Mouse (Mus musculus) MEL (cell line): ENCODE measurements around the gene Olfr555. TPM values are rescaled to one million over a fixed set of nuclear protein-coding genes. Genes with fewer than 3 reads are reported as not detected.
"Not testable (repeated sequence)": the region's sequence is repeated elsewhere in the genome, so short reads cannot be mapped to it uniquely, and the experiment has no call there.

Experiments used
- DNase-seq: peaks from one replicate; pipeline ENCODE4 v3.0.0; 2011; ENCODE audit warnings: low read depth, low spot score
- H3K27ac ChIP-seq: 2 replicates; pipeline ENCODE4 v1.5.1; 2012; ENCODE audit warnings: low read depth, mild to moderate bottlenecking, control low read depth, low read length, moderate library complexity; ENCODE audit not compliant: control insufficient read depth
- H3K27me3 ChIP-seq, 2 experiments: fragments of 150-350 bp in 1 of 2; sonication (generic) in 1 of 2; 2 replicates each; pipeline ENCODE4 v1.6.1; 2012; ENCODE audit warnings: low read length in 2 of 2, mild to moderate bottlenecking in 2 of 2, improper control_type of control experiment in 1 of 2, moderate library complexity in 1 of 2; ENCODE audit not compliant: insufficient read depth in 2 of 2, control insufficient read depth in 1 of 2
- H3K36me3 ChIP-seq, 2 experiments: 2 replicates each; pipeline ENCODE4 v1.6.1; 2012 to 2014; ENCODE audit warnings: low read length in 2 of 2, improper control_type of control experiment in 1 of 2, inconsistent platforms in 1 of 2, mild to moderate bottlenecking in 1 of 2; ENCODE audit not compliant: insufficient read depth in 2 of 2, control insufficient read depth in 1 of 2
- H3K4me1 ChIP-seq, 2 experiments: fragments of 150-350 bp in 1 of 2; sonication (generic) in 1 of 2; 2 replicates each; pipeline ENCODE4 v1.6.1; 2012; ENCODE audit warnings: low read length in 2 of 2, improper control_type of control experiment in 1 of 2, mild to moderate bottlenecking in 1 of 2; ENCODE audit not compliant: insufficient read depth in 2 of 2, control insufficient read depth in 1 of 2
- H3K4me3 ChIP-seq, 2 experiments: fragments of 150-350 bp in 1 of 2; sonication (generic) in 1 of 2; 2 replicates each; pipeline ENCODE4 v1.5.1; 2012; ENCODE audit warnings: low read depth in 2 of 2, low read length in 2 of 2, mild to moderate bottlenecking in 2 of 2, moderate library complexity in 2 of 2, control low read depth in 1 of 2, improper control_type of control experiment in 1 of 2; ENCODE audit not compliant: control insufficient read depth in 1 of 2, insufficient read depth in 1 of 2
- H3K79me2 ChIP-seq: 2 replicates; pipeline ENCODE4 v1.6.1; 2012; ENCODE audit warnings: mild to moderate bottlenecking, low read length, moderate library complexity; ENCODE audit not compliant: control insufficient read depth, poor library complexity, insufficient read depth
- H3K9ac ChIP-seq: 2 replicates; pipeline ENCODE4 v1.6.1; 2012; ENCODE audit warnings: low read depth, mild to moderate bottlenecking, control low read depth, low read length, moderate library complexity; ENCODE audit not compliant: control insufficient read depth, poor library complexity, severe bottlenecking
- H3K9me3 ChIP-seq: fragments of 150-350 bp; sonication (generic); replicated peaks from 2 replicates; pipeline ENCODE4 v1.6.1; 2012; ENCODE audit warnings: mild to moderate bottlenecking, low read length, improper control_type of control experiment, moderate library complexity; ENCODE audit not compliant: insufficient read depth
- CHD2 ChIP-seq: IDR thresholded peaks from 2 replicates; pipeline ENCODE4 v1.6.1; 2011; ENCODE audit warnings: low read length, improper control_type of control experiment
- CTCF ChIP-seq, 3 experiments: IDR thresholded peaks in 2 of 3; conservative IDR thresholded peaks in 1 of 3; 2 replicates each; pipeline ENCODE4 v1.5.1; 2011 to 2012; ENCODE audit warnings: low read length in 3 of 3, low read depth in 2 of 3, mild to moderate bottlenecking in 2 of 3, improper control_type of control experiment in 1 of 3, inconsistent platforms in 1 of 3, mixed read lengths in 1 of 3, moderate library complexity in 1 of 3; ENCODE audit not compliant: control insufficient read depth in 1 of 3, insufficient read depth in 1 of 3, poor library complexity in 1 of 3, severe bottlenecking in 1 of 3
- E2F4 ChIP-seq: IDR thresholded peaks from 2 replicates; pipeline ENCODE4 v1.6.1; 2011; ENCODE audit warnings: low read depth, low read length, improper control_type of control experiment, borderline replicate concordance
- ETS1 ChIP-seq: IDR thresholded peaks from 2 replicates; pipeline ENCODE4 v1.6.1; 2012; ENCODE audit warnings: low read depth, mild to moderate bottlenecking, inconsistent platforms, low read length, improper control_type of control experiment, moderate library complexity
- GABPA ChIP-seq: IDR thresholded peaks from 2 replicates; pipeline ENCODE4 v1.6.1; 2012; ENCODE audit warnings: low read depth, mild to moderate bottlenecking, inconsistent platforms, low read length, improper control_type of control experiment, moderate library complexity
- HCFC1 ChIP-seq: IDR thresholded peaks from 2 replicates; pipeline ENCODE4 v1.6.1; 2012; ENCODE audit warnings: low read depth, mild to moderate bottlenecking, inconsistent platforms, low read length, improper control_type of control experiment, moderate library complexity
- MAX ChIP-seq: IDR thresholded peaks from 2 replicates; pipeline ENCODE4 v1.6.1; 2011; ENCODE audit warnings: low read length, improper control_type of control experiment
- MXI1 ChIP-seq: IDR thresholded peaks from 2 replicates; pipeline ENCODE4 v1.6.1; 2011; ENCODE audit warnings: mild to moderate bottlenecking, low read depth, low read length, improper control_type of control experiment
- MYB ChIP-seq: IDR thresholded peaks from 2 replicates; pipeline ENCODE4 v1.6.1; 2011; ENCODE audit warnings: mild to moderate bottlenecking, low read depth, low read length, improper control_type of control experiment
- POLR2A ChIP-seq, 2 experiments: IDR thresholded peaks; 2 replicates each; pipeline ENCODE4 v1.6.1; 2011 to 2012; ENCODE audit warnings: low read length in 2 of 2, mild to moderate bottlenecking in 2 of 2, control low read depth in 1 of 2, improper control_type of control experiment in 1 of 2, low read depth in 1 of 2, moderate library complexity in 1 of 2; ENCODE audit not compliant: control insufficient read depth in 1 of 2, insufficient read depth in 1 of 2, poor library complexity in 1 of 2
- POLR2AphosphoS2 ChIP-seq: IDR thresholded peaks from 2 replicates; pipeline ENCODE4 v1.6.1; 2011; ENCODE audit warnings: low read length, improper control_type of control experiment
- POLR2AphosphoS5 ChIP-seq: IDR thresholded peaks from 2 replicates; pipeline ENCODE4 v1.6.1; 2012; ENCODE audit warnings: low read depth, borderline replicate concordance, mild to moderate bottlenecking, inconsistent platforms, low read length, moderate library complexity, mixed read lengths
- RAD21 ChIP-seq: IDR thresholded peaks from 2 replicates; pipeline ENCODE4 v1.6.1; 2011; ENCODE audit warnings: mild to moderate bottlenecking, low read depth, low read length, improper control_type of control experiment
- RCOR1 ChIP-seq: IDR thresholded peaks from 2 replicates; pipeline ENCODE4 v1.6.1; 2012; ENCODE audit warnings: low read depth, mild to moderate bottlenecking, inconsistent platforms, low read length, improper control_type of control experiment
- SIN3A ChIP-seq: IDR thresholded peaks from 2 replicates; pipeline ENCODE4 v1.6.1; 2012; ENCODE audit warnings: low read length, improper control_type of control experiment, inconsistent platforms
- SMC3 ChIP-seq: IDR thresholded peaks from 2 replicates; pipeline ENCODE4 v1.6.1; 2011; ENCODE audit warnings: low read depth, low read length, improper control_type of control experiment
- UBTF ChIP-seq: IDR thresholded peaks from 2 replicates; pipeline ENCODE4 v1.6.1; 2012; ENCODE audit warnings: low read depth, mild to moderate bottlenecking, inconsistent platforms, low read length, improper control_type of control experiment, moderate library complexity, borderline replicate concordance; ENCODE audit not compliant: insufficient read depth
- ZKSCAN1 ChIP-seq: IDR thresholded peaks from 2 replicates; pipeline ENCODE4 v1.6.1; 2012; ENCODE audit warnings: low read depth, mild to moderate bottlenecking, inconsistent platforms, low read length, improper control_type of control experiment, moderate library complexity
- ZMIZ1 ChIP-seq: IDR thresholded peaks from 2 replicates; pipeline ENCODE4 v1.6.1; 2012; ENCODE audit warnings: low read depth, mild to moderate bottlenecking, inconsistent platforms, low read length, improper control_type of control experiment, moderate library complexity
- ZNF384 ChIP-seq: IDR thresholded peaks from 2 replicates; pipeline ENCODE4 v1.6.1; 2012; ENCODE audit warnings: low read depth, mild to moderate bottlenecking, inconsistent platforms, low read length, improper control_type of control experiment
- polyA plus RNA-seq, 2 experiments: library from polyadenylated mRNA; stranded (reverse) in 1 of 2; unstranded in 1 of 2; fragments of >175 nt in 1 of 2; fragments of >200 nt in 1 of 2; gene quantifications; 2 replicates each; pipeline versions ENCODE4 v1.2.1 to v1.2.4; 2012; ENCODE audit warnings: low replicate concordance in 2 of 2, low read depth in 1 of 2; ENCODE audit not compliant: insufficient read length in 2 of 2, insufficient read depth in 1 of 2, missing spikeins in 1 of 2
- total RNA-seq: library from RNA; depleted of rRNA; stranded (reverse); fragments of 300-350 nt; gene quantifications from 2 replicates; pipeline ENCODE4 v1.2.3, GENCODE M21; 2012

Gene Olfr555
- total and polyA plus RNA-seq, 3 experiments, result not detected

GRCm38 (mm10) chr7:102636665-102637064 is 22.0 kb upstream of the Olfr555 start:
- peak; percentile 59 for DNase-seq
- H3K79me2 ChIP-seq, result no peaks in the 10 kb centered on the region
- H3K9ac ChIP-seq, result no peak overlapping the region
- H3K4me1 ChIP-seq, result no peaks in the 10 kb centered on the region
- H3K4me3 ChIP-seq, result no peak overlapping the region
- TF ChIP-seq SMC3 (peak; percentile 60), RAD21 (peak; percentile 23), ETS1 (no peak), ZKSCAN1 (no peak), ZMIZ1 (no peak), CTCF (IDR thresholded peaks at IDR 0.05 in 2 of 3, conservative IDR thresholded peaks at IDR 0.05 in 1 of 3; ENCODE audit: control insufficient read depth in 1 of 3, insufficient read depth in 1 of 3, low read depth in 2 of 3, low read length in 3 of 3, poor library complexity in 1 of 3, severe bottlenecking in 1 of 3) (peak in 2 of 3 experiments; percentile 38 to 58; a peak in 3 of 6 replicates)
- H3K27me3 ChIP-seq, result no peaks in the 10 kb centered on the region; a peak in 1 of 4 replicates
- no peak overlapping the region for H3K27ac ChIP-seq
- no peaks in the 10 kb centered on the region for H3K9me3 ChIP-seq
- H3K36me3 ChIP-seq, result no peaks in the 10 kb centered on the region

GRCm38 (mm10) chr7:102638132-102638531 is 20.5 kb upstream of the Olfr555 start, which contains the start of gene Olfr554:
Gene Olfr554, plus strand, starts transcription at chr7:102638432.
- no peaks in the 10 kb centered on the region for H3K9me3 ChIP-seq
- H3K36me3 ChIP-seq, result no peaks in the 10 kb centered on the region
- no peak within 1 kb of the TSS for H3K4me3 ChIP-seq
- no peaks in the 10 kb centered on the region for H3K4me1 ChIP-seq
- no peak within 1 kb of the TSS for H3K9ac ChIP-seq
- DNase-seq, result no peak
- no peaks in the 10 kb centered on the region for H3K79me2 ChIP-seq
- no peak for TF ChIP-seq SMC3
- no peak for TF ChIP-seq MYB
- no peak for TF ChIP-seq MXI1
- no peak for TF ChIP-seq HCFC1
- no peak for TF ChIP-seq RAD21
- no peak for TF ChIP-seq CHD2
- no peak for TF ChIP-seq POLR2AphosphoS2
- TF ChIP-seq POLR2A (IDR thresholded peaks at IDR 0.05; ENCODE audit: control insufficient read depth in 1 of 2, insufficient read depth in 1 of 2, low read depth in 1 of 2, low read length in 2 of 2, poor library complexity in 1 of 2), result no peak
- no peak for TF ChIP-seq RCOR1
- TF ChIP-seq MAX, result no peak
- TF ChIP-seq GABPA, result no peak
- TF ChIP-seq UBTF, result no peak
- TF ChIP-seq ZNF384, result no peak
- no peak for TF ChIP-seq POLR2AphosphoS5
- no peak for TF ChIP-seq SIN3A
- TF ChIP-seq E2F4, result no peak
- H3K27me3 ChIP-seq, result no peaks in the 10 kb centered on the region; a peak in 1 of 4 replicates
- no peak within 1 kb of the TSS for H3K27ac ChIP-seq

- H3K27ac ChIP-seq, H3K27me3 ChIP-seq, H3K9ac ChIP-seq, DNase-seq, H3K9me3 ChIP-seq, H3K4me3 ChIP-seq, H3K79me2 ChIP-seq, H3K36me3 ChIP-seq, H3K4me1 ChIP-seq: not testable (repeated sequence)
Measured at GRCm38 (mm10) chr7:102644945-102645344, 13.7 kb upstream of the Olfr555 start.
